ENCODE assay signal across 10 mouse cellular contexts in the genomic region with DNA sequence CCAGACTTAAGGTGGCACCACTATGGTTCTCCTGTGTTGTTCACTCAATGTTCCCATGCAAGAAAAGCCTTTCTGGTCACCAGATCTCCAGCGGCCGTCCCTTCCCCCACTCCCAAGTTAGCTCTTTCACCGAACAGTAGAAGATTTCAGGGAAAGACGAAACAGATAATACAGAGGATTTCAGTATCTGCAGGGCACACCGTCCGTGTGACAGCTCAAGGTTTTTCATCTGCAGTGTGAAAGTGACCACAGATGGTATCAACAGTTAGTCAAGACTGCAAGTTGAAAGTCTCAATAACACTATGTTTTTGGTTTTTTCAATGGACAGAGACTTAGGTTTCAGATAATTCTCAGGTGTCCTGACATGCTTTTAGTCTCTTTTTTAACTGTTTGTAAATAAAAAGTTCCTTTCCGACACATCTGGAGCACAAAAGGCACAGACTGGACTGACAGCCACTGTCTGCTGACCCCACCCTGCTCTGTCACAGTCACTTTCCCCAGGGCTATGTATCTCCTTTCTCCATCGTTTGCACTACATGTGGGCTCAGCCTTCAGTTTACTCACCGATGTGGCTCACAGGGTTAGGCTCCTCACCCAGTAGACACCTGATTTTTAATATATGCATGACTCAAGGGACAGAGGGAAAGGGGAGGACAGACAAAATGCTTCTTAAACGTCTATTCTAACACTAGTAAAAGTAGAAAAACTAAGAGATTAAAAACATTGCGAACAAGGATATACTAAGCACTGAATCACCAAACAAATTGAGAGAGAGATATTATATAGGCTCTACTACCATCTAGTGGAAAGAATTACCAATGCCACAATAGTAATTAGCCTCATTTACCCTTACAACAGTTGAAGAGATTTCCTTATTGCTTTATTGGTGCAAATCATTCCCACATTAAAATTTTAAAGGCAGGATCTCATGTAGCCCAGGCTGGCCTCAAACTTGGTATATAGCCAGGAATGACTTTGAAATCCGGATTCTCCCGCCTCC. TPM values are rescaled to one million over a fixed set of nuclear protein-coding genes. Genes with fewer than 3 reads are reported as not detected.
A peak's percentile ranks its signal among the peaks of the same experiment; 100 is the strongest.
DNase-seq lines count a peak whose midpoint lies in the region; ATAC-seq and TF ChIP-seq lines count a peak whose summit lies in the region.
"Had no signal": no experiment of that assay in that cellular context is flagged by ENCODE, and none has a peak within 500 bp of the region (broad histone marks: within the 10 kb centered on the region; RNA-seq: fewer than 3 reads in every experiment).

No protein-coding gene starts in this region.

- no peak overlapping the region for H3K9ac ChIP-seq in kidney, embryonic 15.5 days
- H3K9ac ChIP-seq in forebrain, embryonic 16.5 days (replicated peaks; ENCODE audit: low read depth, low read length): no peak overlapping the region
- no peak overlapping the region for H3K9ac ChIP-seq in midbrain, embryonic 14.5 days (replicated peaks; ENCODE audit: low read length)
- H3K9ac ChIP-seq in kidney, embryonic 14.5 days (ENCODE audit: low read depth, low read length): no peak overlapping the region

- H3K4me2 ChIP-seq in kidney, embryonic 15.5 days: no peak overlapping the region
- no peak overlapping the region for H3K4me2 ChIP-seq in forebrain, embryonic 16.5 days (ENCODE audit: low read length)
- H3K4me2 ChIP-seq in midbrain, embryonic 14.5 days (ENCODE audit: low read length): no peak overlapping the region
- no peak overlapping the region for H3K4me2 ChIP-seq in kidney, embryonic 14.5 days (replicated peaks; ENCODE audit: low read depth, low read length)

- H3K4me1 ChIP-seq in kidney, embryonic 15.5 days: no peaks in the 10 kb centered on the region
- peaks cover 75% of the 10 kb centered on the region for H3K4me1 ChIP-seq in G1E (ENCODE audit: insufficient read depth, low read depth, low read length)
- H3K4me1 ChIP-seq in forebrain, embryonic 16.5 days (replicated peaks; ENCODE audit: control insufficient read depth, insufficient read depth, low read length): peaks cover 11% of the 10 kb centered on the region; the same call in 1 of the 2 replicates
- H3K4me1 ChIP-seq in midbrain, embryonic 14.5 days (ENCODE audit: control insufficient read depth, insufficient read depth, low read length): no peaks in the 10 kb centered on the region
- H3K4me1 ChIP-seq in kidney, embryonic 14.5 days (ENCODE audit: control insufficient read depth, insufficient read depth, low read length): no peaks in the 10 kb centered on the region

- TF ChIP-seq CTCF in G1E (IDR thresholded peaks at IDR 0.05; ENCODE audit: low read depth, low read length): no peak

- 74% methylated on average over 13 of the region's 13 CpGs for WGBS in kidney, embryonic 15.5 days
- WGBS in forebrain, embryonic 16.5 days: 78% methylated on average over 13 of the region's 13 CpGs
- 80% methylated on average over 13 of the region's 13 CpGs for WGBS in midbrain, embryonic 14.5 days
- WGBS in kidney, embryonic 14.5 days: 73% methylated on average over 13 of the region's 13 CpGs

- no peaks in the 10 kb centered on the region for H3K9me3 ChIP-seq in kidney, embryonic 15.5 days (replicated peaks)
- no peaks in the 10 kb centered on the region for H3K9me3 ChIP-seq in G1E (replicated peaks)
- H3K9me3 ChIP-seq in forebrain, embryonic 16.5 days (ENCODE audit: control insufficient read depth, low read length): no peaks in the 10 kb centered on the region
- no peaks in the 10 kb centered on the region for H3K9me3 ChIP-seq in midbrain, embryonic 14.5 days (ENCODE audit: control insufficient read depth, low read length)
- H3K9me3 ChIP-seq in kidney, embryonic 14.5 days (ENCODE audit: control insufficient read depth, low read length): no peaks in the 10 kb centered on the region

- H3K27me3 ChIP-seq in kidney, embryonic 15.5 days: no peaks in the 10 kb centered on the region
- H3K27me3 ChIP-seq in G1E (ENCODE audit: insufficient read depth, low read length): no peaks in the 10 kb centered on the region
- H3K27me3 ChIP-seq in forebrain, embryonic 16.5 days (replicated peaks; ENCODE audit: control insufficient read depth, insufficient read depth, low read length): no peaks in the 10 kb centered on the region
- no peaks in the 10 kb centered on the region for H3K27me3 ChIP-seq in midbrain, embryonic 14.5 days (ENCODE audit: control insufficient read depth, insufficient read depth, low read length)
- no peaks in the 10 kb centered on the region for H3K27me3 ChIP-seq in kidney, embryonic 14.5 days (ENCODE audit: control insufficient read depth, insufficient read depth, low read length)

- ATAC-seq in kidney, embryonic 15.5 days (replicated peaks; ENCODE audit: low FRiP score): 0 out of 2 replicates have a peak, but pooled peaks have one; percentile 33
- peak; percentile 67 for ATAC-seq in G1E (ENCODE audit: extremely low read depth, insufficient number of reproducible peaks, low FRiP score, poor library complexity, severe bottlenecking)
- peak; percentile 64 for ATAC-seq in forebrain, embryonic 16.5 days
- no peak for ATAC-seq in midbrain, embryonic 14.5 days (ENCODE audit: low FRiP score, low TSS enrichment)
- no peak for ATAC-seq in kidney, embryonic 14.5 days (ENCODE audit: low FRiP score, low TSS enrichment)

- peaks cover 12% of the 10 kb centered on the region; the same call in 1 of the 2 replicates for H3K36me3 ChIP-seq in kidney, embryonic 15.5 days
- peaks cover 63% of the 10 kb centered on the region for H3K36me3 ChIP-seq in G1E (replicated peaks)
- H3K36me3 ChIP-seq in forebrain, embryonic 16.5 days (ENCODE audit: control insufficient read depth, insufficient read depth): no peaks in the 10 kb centered on the region
- H3K36me3 ChIP-seq in midbrain, embryonic 14.5 days (ENCODE audit: control insufficient read depth, insufficient read depth, low read length): no peaks in the 10 kb centered on the region
- no peaks in the 10 kb centered on the region for H3K36me3 ChIP-seq in kidney, embryonic 14.5 days (ENCODE audit: control insufficient read depth, insufficient read depth, low read length)

- no peak overlapping the region for H3K27ac ChIP-seq in kidney, embryonic 15.5 days
- H3K27ac ChIP-seq in forebrain, embryonic 16.5 days (ENCODE audit: low read length): no peak overlapping the region
- no peak overlapping the region for H3K27ac ChIP-seq in midbrain, embryonic 14.5 days (replicated peaks; ENCODE audit: low read depth, low read length)
- H3K27ac ChIP-seq in kidney, embryonic 14.5 days (ENCODE audit: low read depth, low read length): no peak overlapping the region

- no peak for DNase-seq in kidney, adult 18-20 months
- DNase-seq in G1E (ENCODE audit: low spot score): peak; percentile 40
- peak; percentile 65 for DNase-seq in midbrain, embryonic 14.5 days
- no peak for DNase-seq in frontal cortex, postnatal 36 days (ENCODE audit: low spot score in 2 of 2)
- DNase-seq in layer of hippocampus, adult 18-20 months (ENCODE audit: low spot score in 2 of 2): no peak
- DNase-seq: cerebellum, postnatal 25 days; gastrocnemius, postnatal 25 days had no signal

- H3K4me3 ChIP-seq in kidney, embryonic 15.5 days (replicated peaks): no peak overlapping the region
- H3K4me3 ChIP-seq in G1E (ENCODE audit: low read depth, low read length): peak overlapping the region; percentile 53; the same call in 1 of the 2 replicates
- no peak overlapping the region for H3K4me3 ChIP-seq in forebrain, embryonic 16.5 days (replicated peaks; ENCODE audit: low read length)
- H3K4me3 ChIP-seq in midbrain, embryonic 14.5 days (replicated peaks; ENCODE audit: low read depth, low read length): no peak overlapping the region
- no peak overlapping the region for H3K4me3 ChIP-seq in kidney, embryonic 14.5 days (ENCODE audit: low read length)

RNA-seq across cellular contexts. Expression of a gene that starts 6.6 kb away (rescaled TPM):
- 0.10 TPM in 1 of 2 replicates, not detected in the other for polyA plus RNA-seq in kidney, embryonic 15.5 days (2015; fragmentation: Nextera tagmentation; extraction: Ambion mirVana)
- total RNA-seq in G1E (2014; fragmentation: Nextera tagmentation) (1.9 and 2.0 TPM in 2 replicates), G1E (2017) (0.87 and 1.9 TPM in 2 replicates)
- not detected in 2 replicates for polyA plus RNA-seq in G1E (2012)
- polyA plus RNA-seq in forebrain, embryonic 16.5 days (2015; fragmentation: Nextera tagmentation; extraction: Ambion mirVana): 0.13 TPM in 1 of 2 replicates, not detected in the other
- 0.12 and 0.13 TPM in 2 replicates for polyA plus RNA-seq in midbrain, embryonic 14.5 days (2014; fragmentation: Nextera tagmentation; extraction: Ambion mirVana)
- 0.26 TPM in 1 of 2 replicates, not detected in the other for polyA plus RNA-seq in kidney, embryonic 14.5 days (2014; fragmentation: Nextera tagmentation; extraction: Ambion mirVana)
- total RNA-seq in layer of hippocampus, adult 18-20 months (2021): not detected

Comparison
In these comparisons a context has a peak if more than half of its experiments do, and no peak if none do; other contexts are left out.
1. ATAC-seq: peak in kidney, embryonic 15.5 days (single experiment), G1E (single experiment) and forebrain, embryonic 16.5 days (single experiment); none in midbrain, embryonic 14.5 days (single experiment) and kidney, embryonic 14.5 days (single experiment).
2. DNase-seq: peak in G1E (single experiment) and midbrain, embryonic 14.5 days (single experiment); none in kidney, adult 18-20 months (single experiment), frontal cortex, postnatal 36 days (0 of 2) and layer of hippocampus, adult 18-20 months (0 of 2).